Mouse (Mus musculus): ENCODE measurements around the gene Mlh3. TPM values are rescaled to one million over a fixed set of nuclear protein-coding genes. Genes with fewer than 3 reads are reported as not detected.

The Mlh3 gene
- total and polyA plus RNA-seq, 3 experiments = 7.8 to 9.8 (median 8.3) TPM

DNA sequence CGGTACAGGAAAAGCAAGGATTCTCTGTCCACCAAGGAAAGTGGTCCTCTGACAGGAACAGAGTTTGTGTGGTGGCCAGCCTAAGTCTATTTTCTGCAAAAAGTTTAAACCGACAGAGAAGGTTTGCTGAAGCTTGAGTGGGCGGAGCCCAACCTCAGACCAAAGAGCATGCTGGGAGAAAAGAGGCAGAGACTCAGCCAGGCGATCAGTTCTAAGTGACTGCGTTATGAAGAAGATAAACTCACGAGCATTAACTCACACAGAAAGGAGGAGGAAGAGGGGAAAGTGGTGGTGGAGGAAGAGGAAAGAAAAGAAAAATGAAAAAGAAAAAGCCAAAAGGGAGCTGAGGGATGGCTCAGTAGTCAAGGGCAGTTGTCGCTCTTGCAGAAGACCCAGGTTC, 80.1 kb downstream of the Mlh3 start:
- no peak for TF ChIP-seq HCFC1 (IDR thresholded peaks at IDR 0.05; ENCODE audit: low read depth, low read length)
- TF ChIP-seq POLR2A (IDR thresholded peaks at IDR 0.05; ENCODE audit: low read depth, low read length) = no peak
- TF ChIP-seq MAZ (IDR thresholded peaks at IDR 0.05; ENCODE audit: low read depth, low read length) = no peak
- no peak for TF ChIP-seq USF1 (IDR thresholded peaks at IDR 0.05; ENCODE audit: low read depth, low read length)
- TF ChIP-seq CTCF (conservative IDR thresholded peaks at IDR 0.05 in 1 of 2, IDR thresholded peaks at IDR 0.05 in 1 of 2; ENCODE audit: low read depth in 2 of 2, low read length in 2 of 2) = no peak
- TF ChIP-seq MXI1 (IDR thresholded peaks at IDR 0.05; ENCODE audit: low read depth, low read length) = no peak
- no peak for TF ChIP-seq SMC3 (IDR thresholded peaks at IDR 0.05; ENCODE audit: low read depth, low read length)
- no peak for TF ChIP-seq JUN (IDR thresholded peaks at IDR 0.05; ENCODE audit: insufficient read depth, low read depth, low read length)
- no peak for TF ChIP-seq KAT2A (IDR thresholded peaks at IDR 0.05; ENCODE audit: insufficient replicate concordance, low read length)
- Histone ChIP-seq H3K9me3 (replicated peaks; ENCODE audit: low read length) (no peaks in the 10 kb centered on the region), H3K79me2 (replicated peaks; ENCODE audit: control insufficient read depth, extremely low read depth, insufficient read depth, poor library complexity, severe bottlenecking) (no peaks in the 10 kb centered on the region), H3K27me3 (replicated peaks) (peaks cover 15% of the 10 kb centered on the region), H3K36me3 (replicated peaks in 1 of 2; ENCODE audit: control insufficient read depth in 1 of 2, insufficient read depth in 1 of 2, low read length in 1 of 2) (no peaks in the 10 kb centered on the region), H3K9ac (ENCODE audit: insufficient read depth, low read depth) (no peak overlapping the region), H3K4me3 (replicated peaks in 1 of 3; ENCODE audit: low read depth in 2 of 3, low read length in 2 of 3, poor library complexity in 1 of 3) (no peak overlapping the region), H3K27ac (ENCODE audit: insufficient read depth, low read depth) (no peak overlapping the region), H3K4me2 (ENCODE audit: insufficient read depth, low read depth, poor library complexity, severe bottlenecking) (no peak overlapping the region), H3K4me1 (ENCODE audit: control insufficient read depth in 1 of 2, insufficient read depth in 2 of 2) (peaks cover 10 to 25% of the 10 kb centered on the region in 2 experiments)
- in situ Hi-C loops (cut with MboI; ENCODE audit: low pct_ligation_motif_present, low pct_unique_long_range_greater_than_20kb, low sequenced_read_pairs) = no loop called here
- dilution Hi-C loops (cut with MboI; ENCODE audit: extremely low pct_ligation_motif_present, extremely low pct_unique_long_range_greater_than_20kb, low sequenced_read_pairs) = no loop called here
- DNase-seq (ENCODE audit: extremely low read depth) = no peak

DNA sequence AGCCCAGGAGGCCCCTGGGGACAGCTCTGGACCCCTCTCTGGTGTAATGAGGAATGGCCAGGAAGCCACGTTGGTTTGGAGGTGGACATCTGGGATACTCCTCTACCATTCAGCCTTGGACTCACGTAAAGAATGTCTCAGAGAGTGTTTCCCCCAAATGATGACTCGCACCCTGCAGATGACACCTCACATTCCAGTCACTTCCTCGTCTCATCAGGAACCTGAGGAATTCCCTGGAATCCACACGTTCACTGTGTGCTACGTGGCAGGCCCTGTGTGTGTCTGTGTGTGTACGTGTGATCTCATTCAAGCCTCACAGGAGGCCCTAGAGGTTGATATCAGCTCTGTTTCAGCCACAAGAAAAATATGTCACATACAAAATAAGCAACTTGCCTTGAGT, 84.0 kb downstream of the Mlh3 start:
- no peak overlapping the region for H3K4me2 ChIP-seq (ENCODE audit: insufficient read depth, low read depth, poor library complexity, severe bottlenecking)
- in situ Hi-C loops (cut with MboI; ENCODE audit: low pct_ligation_motif_present, low pct_unique_long_range_greater_than_20kb, low sequenced_read_pairs) = no loop called here
- H3K27me3 ChIP-seq (replicated peaks) = peaks cover 40% of the 10 kb centered on the region

DNA sequence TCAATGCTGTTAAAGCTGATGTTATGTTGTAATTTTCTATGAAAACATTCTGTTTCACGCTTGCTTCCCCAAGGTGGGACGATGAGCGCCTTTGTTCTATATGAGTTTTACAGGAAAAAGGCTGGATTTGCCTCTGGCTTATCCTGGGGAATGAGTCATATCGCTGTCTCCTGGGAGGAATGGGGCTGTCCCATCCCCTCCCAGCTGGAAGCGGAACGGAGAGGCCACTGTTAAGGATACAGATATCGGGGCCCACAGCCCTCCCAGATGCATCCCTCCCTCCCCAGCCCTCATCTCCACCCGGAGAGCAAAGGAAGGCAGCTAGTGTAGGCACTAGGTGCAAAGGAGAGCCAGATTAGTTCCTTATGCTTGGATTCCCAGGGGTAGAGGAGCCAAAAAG, 84.6 kb downstream of the Mlh3 start:
- Histone ChIP-seq H3K36me3 (replicated peaks in 1 of 2; ENCODE audit: control insufficient read depth in 1 of 2, insufficient read depth in 1 of 2, low read length in 1 of 2) (no peaks in the 10 kb centered on the region), H3K27me3 (replicated peaks) (peaks cover 46% of the 10 kb centered on the region), H3K9me3 (replicated peaks; ENCODE audit: low read length) (no peaks in the 10 kb centered on the region), H3K79me2 (replicated peaks; ENCODE audit: control insufficient read depth, extremely low read depth, insufficient read depth, poor library complexity, severe bottlenecking) (no peaks in the 10 kb centered on the region), H3K9ac (ENCODE audit: insufficient read depth, low read depth) (no peak overlapping the region), H3K4me3 (replicated peaks in 1 of 3; ENCODE audit: low read depth in 2 of 3, low read length in 2 of 3, poor library complexity in 1 of 3) (no peak overlapping the region), H3K4me1 (ENCODE audit: control insufficient read depth in 1 of 2, insufficient read depth in 2 of 2) (peaks cover 0 to 2% of the 10 kb centered on the region in 2 experiments; a peak in 2 of 4 replicates), H3K4me2 (ENCODE audit: insufficient read depth, low read depth, poor library complexity, severe bottlenecking) (no peak overlapping the region), H3K27ac (ENCODE audit: insufficient read depth, low read depth) (no peak overlapping the region)
- DNase-seq (ENCODE audit: extremely low read depth) = no peak
- in situ Hi-C loops (cut with MboI; ENCODE audit: low pct_ligation_motif_present, low pct_unique_long_range_greater_than_20kb, low sequenced_read_pairs) = no loop called here
- TF ChIP-seq ETS1 (conservative IDR thresholded peaks at IDR 0.05; ENCODE audit: low read depth, low read length) = no peak
- no peak for TF ChIP-seq ZNF384 (IDR thresholded peaks at IDR 0.05; ENCODE audit: low read depth, low read length)
- no peak for TF ChIP-seq PAX5 (IDR thresholded peaks at IDR 0.05; ENCODE audit: low read length)
- no peak for TF ChIP-seq SIN3A (IDR thresholded peaks at IDR 0.05; ENCODE audit: low read length)
- no peak for TF ChIP-seq MAFK (IDR thresholded peaks at IDR 0.05; ENCODE audit: insufficient replicate concordance, low read length)
- TF ChIP-seq SMC3 (IDR thresholded peaks at IDR 0.05; ENCODE audit: low read depth, low read length) = no peak
- TF ChIP-seq ZC3H11A (IDR thresholded peaks at IDR 0.05; ENCODE audit: low read depth, low read length) = no peak
- dilution Hi-C loops (cut with MboI; ENCODE audit: extremely low pct_ligation_motif_present, extremely low pct_unique_long_range_greater_than_20kb, low sequenced_read_pairs) = no loop called here

More for the DNA sequence above, 84.0 kb downstream of the Mlh3 start:
- DNase-seq (ENCODE audit: extremely low read depth) = no peak
- Histone ChIP-seq H3K4me3 (replicated peaks in 1 of 3; ENCODE audit: low read depth in 2 of 3, low read length in 2 of 3, poor library complexity in 1 of 3) (no peak overlapping the region), H3K4me1 (ENCODE audit: control insufficient read depth in 1 of 2, insufficient read depth in 2 of 2) (peaks cover 0 to 2% of the 10 kb centered on the region in 2 experiments; a peak in 2 of 4 replicates), H3K9me3 (replicated peaks; ENCODE audit: low read length) (no peaks in the 10 kb centered on the region), H3K9ac (ENCODE audit: insufficient read depth, low read depth) (no peak overlapping the region), H3K36me3 (replicated peaks in 1 of 2; ENCODE audit: control insufficient read depth in 1 of 2, insufficient read depth in 1 of 2, low read length in 1 of 2) (no peaks in the 10 kb centered on the region), H3K79me2 (replicated peaks; ENCODE audit: control insufficient read depth, extremely low read depth, insufficient read depth, poor library complexity, severe bottlenecking) (no peaks in the 10 kb centered on the region), H3K27ac (ENCODE audit: insufficient read depth, low read depth) (no peak overlapping the region)
- no peak for TF ChIP-seq EP300 (IDR thresholded peaks at IDR 0.05; ENCODE audit: low read length)
- no peak for TF ChIP-seq USF2 (conservative IDR thresholded peaks at IDR 0.05; ENCODE audit: low read depth, low read length)
- TF ChIP-seq JUN (IDR thresholded peaks at IDR 0.05; ENCODE audit: insufficient read depth, low read depth, low read length) = no peak
- TF ChIP-seq USF1 (IDR thresholded peaks at IDR 0.05; ENCODE audit: low read depth, low read length) = no peak
- TF ChIP-seq TCF12 (IDR thresholded peaks at IDR 0.05; ENCODE audit: low read depth, low read length) = no peak
- TF ChIP-seq POLR2A (IDR thresholded peaks at IDR 0.05; ENCODE audit: low read depth, low read length) = no peak
- TF ChIP-seq RAD21 (IDR thresholded peaks at IDR 0.05; ENCODE audit: low read depth, low read length) = no peak
- no peak for TF ChIP-seq ZKSCAN1 (IDR thresholded peaks at IDR 0.05; ENCODE audit: borderline replicate concordance, low read depth, low read length)
- no peak for TF ChIP-seq ZC3H11A (IDR thresholded peaks at IDR 0.05; ENCODE audit: low read depth, low read length)
- TF ChIP-seq SIN3A (IDR thresholded peaks at IDR 0.05; ENCODE audit: low read length) = no peak
- no peak for TF ChIP-seq MAX (IDR thresholded peaks at IDR 0.05; ENCODE audit: low read length)
- TF ChIP-seq POLR2AphosphoS2 (IDR thresholded peaks at IDR 0.05; ENCODE audit: low read depth, low read length) = no peak
- dilution Hi-C loops (cut with MboI; ENCODE audit: extremely low pct_ligation_motif_present, extremely low pct_unique_long_range_greater_than_20kb, low sequenced_read_pairs) = no loop called here
